Comparison of ENCODE assay signal across 14 mouse cellular contexts in genomic region chr13:110893909-110894308, GRCm38 (mm10).
A peak's percentile ranks its signal among the peaks of the same experiment; 100 is the strongest.
DNase-seq lines count a peak whose midpoint lies in the region; ATAC-seq lines count a peak whose summit lies in the region.
"Had no signal": no experiment of that assay in that cellular context is flagged by ENCODE, and none has a peak within 500 bp of the region (broad histone marks: within the 10 kb centered on the region; RNA-seq: fewer than 3 reads in every experiment).

No protein-coding gene starts in this region.

- no peak overlapping the region for H3K27ac ChIP-seq in kidney, embryonic 15.5 days
- H3K27ac ChIP-seq in heart, embryonic 16.5 days (ENCODE audit: low read length), result no peak overlapping the region
- no peak overlapping the region for H3K27ac ChIP-seq in forebrain, embryonic 12.5 days
- H3K27ac ChIP-seq: heart, embryonic 15.5 days had no signal

- H3K9me3 ChIP-seq in kidney, embryonic 15.5 days (replicated peaks), result no peaks in the 10 kb centered on the region
- H3K9me3 ChIP-seq in heart, embryonic 16.5 days (replicated peaks; ENCODE audit: control insufficient read depth, low read length), result no peaks in the 10 kb centered on the region
- H3K9me3 ChIP-seq in forebrain, embryonic 12.5 days, result no peaks in the 10 kb centered on the region
- H3K9me3 ChIP-seq: heart, embryonic 15.5 days had no signal

- H3K4me3 ChIP-seq in kidney, embryonic 15.5 days (replicated peaks), result no peak overlapping the region
- no peak overlapping the region for H3K4me3 ChIP-seq in heart, embryonic 16.5 days (ENCODE audit: low read length)
- no peak overlapping the region for H3K4me3 ChIP-seq in forebrain, embryonic 12.5 days (replicated peaks)
- H3K4me3 ChIP-seq: heart, embryonic 15.5 days had no signal

- peak; percentile 43 for DNase-seq in embryo, embryonic 10 days (ENCODE audit: low spot score)
- DNase-seq in embryo, embryonic 9.5 days (ENCODE audit: extremely low spot score), result no peak
- DNase-seq in kidney, adult 9 months, result peak; percentile 27
- DNase-seq in kidney, postnatal 25 days, result peak; percentile 30 to 68
- DNase-seq: cerebellum, adult 11 months; layer of hippocampus, adult 9-11 months; right cerebral cortex, adult 18-20 months had no signal

- no peak overlapping the region for H3K9ac ChIP-seq in kidney, embryonic 15.5 days
- H3K9ac ChIP-seq in heart, embryonic 16.5 days (ENCODE audit: low read length), result no peak overlapping the region
- no peak overlapping the region for H3K9ac ChIP-seq in forebrain, embryonic 12.5 days
- H3K9ac ChIP-seq: heart, embryonic 15.5 days had no signal

- no peaks in the 10 kb centered on the region for H3K27me3 ChIP-seq in kidney, embryonic 15.5 days
- no peaks in the 10 kb centered on the region for H3K27me3 ChIP-seq in heart, embryonic 16.5 days (ENCODE audit: control insufficient read depth, insufficient read depth, low read length)
- H3K27me3 ChIP-seq in forebrain, embryonic 12.5 days, result no peaks in the 10 kb centered on the region
- H3K27me3 ChIP-seq: heart, embryonic 15.5 days had no signal

- no peaks in the 10 kb centered on the region for H3K4me1 ChIP-seq in kidney, embryonic 15.5 days
- peaks cover 5% of the 10 kb centered on the region; the same call in 1 of the 2 replicates for H3K4me1 ChIP-seq in heart, embryonic 16.5 days (ENCODE audit: control insufficient read depth, insufficient read depth, low read length)
- peaks cover 4% of the 10 kb centered on the region; the same call in 1 of the 2 replicates for H3K4me1 ChIP-seq in forebrain, embryonic 12.5 days
- H3K4me1 ChIP-seq: heart, embryonic 15.5 days had no signal

- no peak for ATAC-seq in kidney, embryonic 15.5 days (replicated peaks; ENCODE audit: low FRiP score)
- 0 out of 2 replicates have a peak, but pooled peaks have one; percentile 49 for ATAC-seq in heart, embryonic 16.5 days (replicated peaks; ENCODE audit: extremely low read depth, insufficient read depth, low FRiP score)
- ATAC-seq in megakaryocyte-erythroid progenitor cell, adult 5-6 weeks (replicated peaks; ENCODE audit: low FRiP score, low TSS enrichment, poor library complexity, severe bottlenecking), result no peak
- ATAC-seq in forebrain, embryonic 12.5 days (ENCODE audit: low FRiP score), result no peak
- ATAC-seq: inflammation-experienced regulatory T-cells, adult 6 months had no signal

- no peak overlapping the region for H3K4me2 ChIP-seq in kidney, embryonic 15.5 days
- H3K4me2 ChIP-seq in heart, embryonic 16.5 days (ENCODE audit: low read depth, low read length), result no peak overlapping the region
- no peak overlapping the region for H3K4me2 ChIP-seq in forebrain, embryonic 12.5 days
- H3K4me2 ChIP-seq: heart, embryonic 15.5 days; liver, embryonic 11.5 days had no signal

- 51% methylated on average over 6 of the region's 6 CpGs for WGBS in kidney, embryonic 15.5 days
- 60% methylated on average over 6 of the region's 6 CpGs for WGBS in heart, embryonic 16.5 days
- WGBS in forebrain, embryonic 12.5 days, result 89% methylated on average over 6 of the region's 6 CpGs

- no peaks in the 10 kb centered on the region for H3K36me3 ChIP-seq in kidney, embryonic 15.5 days
- H3K36me3 ChIP-seq in heart, embryonic 16.5 days (ENCODE audit: control insufficient read depth, insufficient read depth), result no peaks in the 10 kb centered on the region
- H3K36me3 ChIP-seq in forebrain, embryonic 12.5 days (replicated peaks), result no peaks in the 10 kb centered on the region
- H3K36me3 ChIP-seq: heart, embryonic 15.5 days had no signal
